Mouse (Mus musculus) ES-E14 (cell line): ENCODE measurements at regions not wholly inside any gene's neighbourhood (a gene's known extent, or its start where the extent isn't known, plus 50 kb on each side); places are given as distances from the start of the nearest gene placed in this dataset.

Experiments
- DNase-seq: peaks from one replicate; pipeline ENCODE4 v3.0.0-alpha.2; 2013; ENCODE audit warnings: low read depth, low spot score
- H3K27ac ChIP-seq: 2 replicates; pipeline ENCODE4 v1.5.1; 2012; ENCODE audit warnings: low read depth, mild to moderate bottlenecking, low read length, moderate library complexity, mixed read lengths; ENCODE audit not compliant: poor library complexity, insufficient read depth, severe bottlenecking
- H3K36me3 ChIP-seq: 2 replicates; pipeline ENCODE4 v1.6.1; 2012; ENCODE audit warnings: mild to moderate bottlenecking, low read length, moderate library complexity, mixed read lengths; ENCODE audit not compliant: control insufficient read depth, poor library complexity, insufficient read depth, severe bottlenecking
- H3K4me1 ChIP-seq, 2 experiments: fragments of 150-350 bp in 1 of 2; sonication (generic) in 1 of 2; 2 replicates each; pipeline ENCODE4 v1.6.1; 2012; ENCODE audit warnings: low read length in 2 of 2, mild to moderate bottlenecking in 1 of 2, mixed read lengths in 1 of 2; ENCODE audit not compliant: control insufficient read depth in 2 of 2, insufficient read depth in 2 of 2, poor library complexity in 1 of 2
- H3K4me3 ChIP-seq, 2 experiments: fragments of 150-350 bp in 1 of 2; sonication (generic) in 1 of 2; 2 replicates each; pipeline ENCODE4 v1.5.1; 2012; ENCODE audit warnings: low read length in 2 of 2, low read depth in 1 of 2, mild to moderate bottlenecking in 1 of 2, mixed read lengths in 1 of 2; ENCODE audit not compliant: insufficient read depth in 1 of 2, poor library complexity in 1 of 2, severe bottlenecking in 1 of 2
- H3K9ac ChIP-seq: 2 replicates; pipeline ENCODE4 v1.6.1; 2012; ENCODE audit warnings: low read depth, mild to moderate bottlenecking, low read length, mixed read lengths; ENCODE audit not compliant: poor library complexity, insufficient read depth, severe bottlenecking
- H3K9me3 ChIP-seq: fragments of 150-350 bp; sonication (generic); 2 replicates; pipeline ENCODE4 v1.6.1; 2012; ENCODE audit warnings: low read depth, mild to moderate bottlenecking, low read length; ENCODE audit not compliant: control insufficient read depth, insufficient read depth
- CHD2 ChIP-seq: IDR thresholded peaks from 2 replicates; pipeline ENCODE4 v1.6.1; 2014; ENCODE audit warnings: mild to moderate bottlenecking, low read depth, low read length, inconsistent platforms
- HCFC1 ChIP-seq: IDR thresholded peaks from 2 replicates; pipeline ENCODE4 v1.6.1; 2012; ENCODE audit warnings: low read length, inconsistent platforms, borderline replicate concordance; ENCODE audit not compliant: insufficient read depth
- MAFK ChIP-seq: IDR thresholded peaks from 2 replicates; pipeline ENCODE4 v1.6.1; 2014; ENCODE audit warnings: mild to moderate bottlenecking, low read depth, low read length, inconsistent platforms; ENCODE audit not compliant: insufficient read depth
- ZC3H11A ChIP-seq: IDR thresholded peaks from 2 replicates; pipeline ENCODE4 v1.6.1; 2012; ENCODE audit warnings: low read depth, mild to moderate bottlenecking, inconsistent platforms, low read length, borderline replicate concordance
- ZNF384 ChIP-seq: IDR thresholded peaks from 2 replicates; pipeline ENCODE4 v1.6.1; 2012; ENCODE audit warnings: low read depth, low read length, inconsistent platforms
- in situ Hi-C, 2 experiments: fragments of 600-800 bp; cut with MboI; formaldehyde crosslinking; loops; one replicate each; pipeline ENCODE4 v1.15.1; 2025; ENCODE audit warnings: low sequenced_read_pairs in 2 of 2, inconsistent platforms in 1 of 2; ENCODE audit not compliant: unreplicated experiment in 2 of 2

DNA sequence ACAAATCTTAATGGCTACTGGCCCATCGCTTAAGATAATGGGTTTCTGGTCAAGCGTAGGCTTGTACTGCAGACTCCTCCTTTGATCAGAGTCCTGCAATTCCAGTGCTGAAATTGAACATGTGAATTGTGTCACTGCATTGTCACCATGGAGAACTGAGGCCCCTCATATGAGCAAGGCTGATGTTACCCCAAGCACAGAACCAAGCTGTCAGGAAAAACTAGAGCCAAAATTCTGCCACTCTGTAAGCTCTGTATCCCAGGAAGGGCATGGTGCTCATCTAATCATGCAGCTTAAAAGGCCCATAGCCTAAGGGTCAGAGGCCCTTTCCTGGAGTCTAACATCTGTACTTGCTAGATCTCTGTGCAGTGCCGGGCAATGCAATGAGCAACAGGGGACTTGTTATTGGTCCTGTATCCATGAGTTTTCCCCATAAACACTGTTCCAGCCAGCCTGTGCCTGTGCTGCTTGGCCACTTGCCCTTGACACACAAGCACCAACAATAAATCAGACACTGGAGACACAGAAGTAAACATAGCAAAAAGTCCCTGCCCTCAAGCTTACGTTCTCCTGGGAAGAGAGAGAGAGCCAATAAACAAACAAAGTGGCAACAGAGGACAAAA is 760.2 kb downstream of the 1700064H15Rik start:
- TF ChIP-seq ZC3H11A (no peak), HCFC1 (no peak), CHD2 (no peak), MAFK (no peak), ZNF384 (no peak)
- Histone ChIP-seq H3K9ac (no peak overlapping the region), H3K27ac (no peak overlapping the region), H3K36me3 (no peaks in the 10 kb centered on the region), H3K4me1 (0 out of 4 replicates have a peak, but pooled peaks cover 0 to 2% of the 10 kb centered on the region in 2 experiments), H3K4me3 (no peak overlapping the region), H3K9me3 (no peaks in the 10 kb centered on the region)
- DNase-seq, result no peak
- in situ Hi-C loops, result no loop called here

DNA sequence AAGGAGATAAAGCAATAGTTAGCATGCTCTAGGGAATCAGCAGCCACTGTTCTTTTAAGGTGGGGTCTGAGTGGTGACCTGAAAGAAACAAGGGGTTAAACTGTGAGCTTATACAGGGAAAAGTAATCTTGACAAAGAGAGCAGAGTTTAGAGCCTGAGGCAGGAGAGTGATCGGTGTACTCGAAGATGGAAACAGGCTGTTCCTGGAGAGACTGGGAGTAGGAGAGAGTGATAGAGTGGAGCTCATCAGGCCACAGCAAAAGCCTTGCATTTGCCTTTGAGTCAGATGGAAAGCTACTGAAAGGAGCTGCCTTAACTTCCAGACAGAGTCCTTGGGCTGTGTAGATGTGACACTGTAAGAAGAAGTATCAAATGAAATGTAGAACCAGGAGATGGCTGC is 759.7 kb downstream of the 1700064H15Rik start:
- no peak for DNase-seq
- in situ Hi-C loops, result no loop called here
- no peak overlapping the region for H3K4me3 ChIP-seq
- no peak overlapping the region for H3K27ac ChIP-seq
- no peaks in the 10 kb centered on the region for H3K36me3 ChIP-seq
- no peak overlapping the region for H3K9ac ChIP-seq
- H3K4me1 ChIP-seq, result no peaks in the 10 kb centered on the region
- H3K9me3 ChIP-seq, result no peaks in the 10 kb centered on the region
- TF ChIP-seq ZNF384 (no peak), ZC3H11A (no peak)

GRCm38 (mm10) chr3:18877060-18877459 is 751.4 kb downstream of the 1700064H15Rik start:
- in situ Hi-C loops, result no loop called here
- H3K4me3 ChIP-seq, result no peak overlapping the region

GRCm38 (mm10) chr3:18877572-18877971 is 750.9 kb downstream of the 1700064H15Rik start:
- Histone ChIP-seq H3K9ac (no peak overlapping the region), H3K4me1 (no peaks in the 10 kb centered on the region), H3K36me3 (no peaks in the 10 kb centered on the region)

More at GRCm38 (mm10) chr3:18877060-18877459, 751.4 kb downstream of the 1700064H15Rik start:
- no peak for DNase-seq
- no peak overlapping the region for H3K9ac ChIP-seq
- no peaks in the 10 kb centered on the region for H3K9me3 ChIP-seq
- TF ChIP-seq ZC3H11A, result no peak
- TF ChIP-seq MAFK, result no peak
- TF ChIP-seq CHD2, result no peak
- TF ChIP-seq ZNF384, result no peak
- TF ChIP-seq HCFC1, result no peak
- H3K27ac ChIP-seq, result no peak overlapping the region
- H3K36me3 ChIP-seq, result no peaks in the 10 kb centered on the region
- H3K4me1 ChIP-seq, result no peaks in the 10 kb centered on the region

DNA sequence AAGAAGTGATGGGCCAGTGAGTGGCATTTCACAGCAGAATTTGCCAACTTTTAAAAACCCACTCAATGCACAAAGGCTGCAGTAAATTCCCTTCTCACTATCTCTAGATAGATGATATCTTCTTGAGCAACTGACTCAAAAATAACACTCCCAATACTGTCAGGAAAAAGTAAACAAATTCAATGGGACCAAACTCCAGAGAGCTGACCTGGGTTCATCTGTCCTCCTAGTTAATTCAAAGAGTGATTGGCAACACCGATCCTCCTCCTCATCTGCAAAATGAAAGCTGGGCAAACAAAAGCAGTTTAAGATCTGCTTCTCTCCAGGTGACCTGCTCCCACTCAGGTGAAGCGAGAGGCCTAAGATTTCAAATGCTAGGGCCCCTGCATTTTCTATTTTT is 747.3 kb downstream of the 1700064H15Rik start:
- H3K9ac ChIP-seq, result no peak overlapping the region
- H3K4me1 ChIP-seq, result no peaks in the 10 kb centered on the region
- no peak for TF ChIP-seq ZNF384
- TF ChIP-seq ZC3H11A, result no peak
- TF ChIP-seq HCFC1, result no peak
- TF ChIP-seq MAFK, result no peak
- TF ChIP-seq CHD2, result no peak
- no peak for DNase-seq
- no peak overlapping the region for H3K27ac ChIP-seq
- in situ Hi-C loops, result no loop called here
- H3K4me3 ChIP-seq, result no peak overlapping the region
- H3K36me3 ChIP-seq, result no peaks in the 10 kb centered on the region
- H3K9me3 ChIP-seq, result no peaks in the 10 kb centered on the region

More at GRCm38 (mm10) chr3:18877572-18877971, 750.9 kb downstream of the 1700064H15Rik start:
- in situ Hi-C loops, result no loop called here
- no peak for DNase-seq
- Histone ChIP-seq H3K4me3 (no peak overlapping the region), H3K9me3 (no peaks in the 10 kb centered on the region), H3K27ac (no peak overlapping the region)
- no peak for TF ChIP-seq ZC3H11A
- TF ChIP-seq ZNF384, result no peak
- no peak for TF ChIP-seq MAFK
- TF ChIP-seq HCFC1, result no peak
- no peak for TF ChIP-seq CHD2
